Mouse (Mus musculus): ENCODE results near the gene Prkag2. TPM values are rescaled to one million over a fixed set of nuclear protein-coding genes. Genes with fewer than 3 reads are reported as not detected.

Prkag2 gene
- polyA plus RNA-seq, 1 experiment, result 6.2 TPM

DNA sequence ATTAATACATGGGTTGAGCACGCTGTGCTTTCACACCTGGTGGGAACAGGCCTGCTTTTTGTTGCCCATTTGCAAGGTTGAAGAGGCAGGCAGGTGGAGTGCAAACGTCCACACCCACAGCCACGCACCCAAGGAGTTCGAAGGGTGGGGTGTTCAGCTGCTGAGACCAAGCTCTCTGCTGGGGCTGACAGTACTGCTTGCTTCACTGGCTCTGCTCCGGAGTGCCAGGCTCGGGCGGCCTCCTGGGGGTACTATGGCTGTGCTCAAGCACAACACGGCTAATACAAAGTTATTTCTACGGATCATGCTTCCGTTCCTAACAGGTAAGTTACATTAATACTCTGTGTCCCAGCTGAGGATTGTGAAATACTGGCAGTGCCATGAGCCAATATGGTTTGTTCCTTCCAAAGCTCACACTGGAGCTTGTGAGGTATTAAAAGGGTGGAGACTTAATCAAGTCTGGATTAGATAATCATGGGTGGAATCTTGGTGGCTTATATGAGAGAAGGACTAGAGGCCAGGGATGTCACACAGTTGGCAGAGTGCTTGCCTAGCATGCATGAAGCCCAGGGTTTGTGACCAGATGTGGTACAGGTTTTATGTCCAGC, 168.8 kb downstream of the Prkag2 start:
- no peak for TF ChIP-seq MAX (IDR thresholded peaks at IDR 0.05)
- no peak for TF ChIP-seq CTCF (IDR thresholded peaks at IDR 0.05; ENCODE audit: control insufficient read depth, insufficient read depth, insufficient read length)
- no peak for TF ChIP-seq MYOG (IDR thresholded peaks at IDR 0.05; ENCODE audit: control insufficient read depth, extremely low read depth, insufficient read length)
- no peak for TF ChIP-seq USF1 (IDR thresholded peaks at IDR 0.05; ENCODE audit: low read depth)
- no peak for TF ChIP-seq CEBPB (IDR thresholded peaks at IDR 0.05; ENCODE audit: low read depth)
- no peak for TF ChIP-seq FOSL1 (IDR thresholded peaks at IDR 0.05; ENCODE audit: insufficient read depth, low read length, poor library complexity, severe bottlenecking)
- Histone ChIP-seq H3K36me3 (ENCODE audit: control insufficient read depth, insufficient read depth) (no peaks in the 10 kb centered on the region), H3ac (ENCODE audit: control insufficient read depth, insufficient read length, low read depth) (no peak overlapping the region), H3K27me3 (ENCODE audit: control insufficient read depth, insufficient read depth, insufficient read length) (peaks cover 6% of the 10 kb centered on the region), H3K4me3 (ENCODE audit: insufficient read depth, poor library complexity, severe bottlenecking) (no peak overlapping the region), H3K79me3 (ENCODE audit: low read depth) (no peaks in the 10 kb centered on the region), H3K79me2 (ENCODE audit: control insufficient read depth, insufficient read depth) (no peaks in the 10 kb centered on the region)

DNA sequence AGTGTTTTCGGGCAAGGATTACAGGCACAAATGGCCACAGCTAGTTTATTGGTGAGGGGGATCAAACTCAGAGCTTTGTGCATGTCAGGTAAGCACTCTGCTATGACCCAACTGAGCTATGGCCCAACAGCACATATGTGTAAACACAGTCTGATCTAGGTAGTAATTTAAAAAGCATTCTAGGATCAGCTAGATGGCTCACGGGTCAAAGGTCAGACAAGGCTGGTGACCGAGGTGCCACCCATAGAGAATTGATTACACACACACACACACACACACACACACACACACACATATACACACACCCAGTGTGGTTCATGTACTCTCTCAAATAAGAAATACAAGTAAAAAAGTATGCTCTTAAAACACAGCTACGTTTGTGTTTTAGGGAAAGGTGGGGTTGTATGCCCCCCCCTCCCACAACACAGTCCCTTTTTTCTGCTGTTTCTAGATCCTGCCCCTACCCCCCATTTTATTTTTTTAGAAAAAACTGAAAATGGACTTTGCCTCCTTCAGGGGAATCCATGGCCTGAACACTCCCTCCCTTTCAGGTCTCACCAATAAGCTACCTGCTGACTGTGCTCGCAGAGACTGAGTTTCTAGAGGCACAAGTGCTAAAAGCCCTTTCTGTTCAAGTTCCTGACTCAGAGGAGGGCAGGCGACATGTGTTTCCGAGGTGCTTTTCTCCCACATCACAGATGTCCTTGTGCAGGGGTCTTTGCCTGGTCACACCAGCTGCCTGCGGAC, 169.4 kb downstream of the Prkag2 start:
- H3K27me3 ChIP-seq (ENCODE audit: control insufficient read depth, insufficient read depth, insufficient read length), result peaks cover 6% of the 10 kb centered on the region
- TF ChIP-seq MYOD1 (IDR thresholded peaks at IDR 0.05; ENCODE audit: control insufficient read depth, insufficient read length, low read depth) (no peak), USF1 (IDR thresholded peaks at IDR 0.05; ENCODE audit: low read depth) (no peak), FOSL1 (IDR thresholded peaks at IDR 0.05; ENCODE audit: insufficient read depth, low read length, poor library complexity, severe bottlenecking) (no peak), CEBPB (IDR thresholded peaks at IDR 0.05; ENCODE audit: low read depth) (no peak), MAX (IDR thresholded peaks at IDR 0.05) (no peak), MYOG (IDR thresholded peaks at IDR 0.05; ENCODE audit: control insufficient read depth, extremely low read depth, insufficient read length) (no peak), CTCF (IDR thresholded peaks at IDR 0.05; ENCODE audit: control insufficient read depth, insufficient read depth, insufficient read length) (no peak)
- H3ac ChIP-seq (ENCODE audit: control insufficient read depth, insufficient read length, low read depth), result no peak overlapping the region
- H3K4me3 ChIP-seq (ENCODE audit: insufficient read depth, poor library complexity, severe bottlenecking), result no peak overlapping the region
- H3K79me2 ChIP-seq (ENCODE audit: control insufficient read depth, insufficient read depth), result no peaks in the 10 kb centered on the region
- no peaks in the 10 kb centered on the region for H3K36me3 ChIP-seq (ENCODE audit: control insufficient read depth, insufficient read depth)
- H3K79me3 ChIP-seq (ENCODE audit: low read depth), result no peaks in the 10 kb centered on the region

DNA sequence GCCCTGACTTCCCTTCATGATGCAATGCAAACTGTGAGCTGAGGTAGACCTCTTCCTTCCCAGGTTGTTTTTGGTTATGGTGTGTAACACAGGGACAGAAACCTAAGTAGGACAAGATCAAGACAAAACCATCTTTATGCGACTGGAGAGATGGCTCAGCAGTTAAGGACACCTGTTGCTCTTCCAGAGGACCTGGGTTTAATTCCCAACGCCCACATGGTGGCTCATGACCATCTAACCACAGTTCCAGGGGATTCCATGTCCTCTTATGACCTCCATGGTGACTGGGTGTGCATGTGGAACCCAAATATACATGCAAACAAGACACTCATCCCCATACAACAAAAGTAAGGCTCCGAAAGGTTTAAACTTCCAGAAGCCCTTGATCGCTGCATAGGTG, 171.6 kb downstream of the Prkag2 start:
- Histone ChIP-seq H3ac (ENCODE audit: control insufficient read depth, insufficient read length, low read depth) (no peak overlapping the region), H3K36me3 (ENCODE audit: control insufficient read depth, insufficient read depth) (no peaks in the 10 kb centered on the region), H3K79me3 (ENCODE audit: low read depth) (no peaks in the 10 kb centered on the region), H3K79me2 (ENCODE audit: control insufficient read depth, insufficient read depth) (no peaks in the 10 kb centered on the region), H3K4me3 (ENCODE audit: insufficient read depth, poor library complexity, severe bottlenecking) (no peak overlapping the region), H3K27me3 (ENCODE audit: control insufficient read depth, insufficient read depth, insufficient read length) (peaks cover 6% of the 10 kb centered on the region)
- TF ChIP-seq MAX (IDR thresholded peaks at IDR 0.05) (no peak), FOSL1 (IDR thresholded peaks at IDR 0.05; ENCODE audit: insufficient read depth, low read length, poor library complexity, severe bottlenecking) (no peak), MYOG (IDR thresholded peaks at IDR 0.05; ENCODE audit: control insufficient read depth, extremely low read depth, insufficient read length) (no peak), MYOD1 (IDR thresholded peaks at IDR 0.05; ENCODE audit: control insufficient read depth, insufficient read length, low read depth) (no peak), CEBPB (IDR thresholded peaks at IDR 0.05; ENCODE audit: low read depth) (no peak), USF1 (IDR thresholded peaks at IDR 0.05; ENCODE audit: low read depth) (no peak), CTCF (IDR thresholded peaks at IDR 0.05; ENCODE audit: control insufficient read depth, insufficient read depth, insufficient read length) (no peak)

DNA sequence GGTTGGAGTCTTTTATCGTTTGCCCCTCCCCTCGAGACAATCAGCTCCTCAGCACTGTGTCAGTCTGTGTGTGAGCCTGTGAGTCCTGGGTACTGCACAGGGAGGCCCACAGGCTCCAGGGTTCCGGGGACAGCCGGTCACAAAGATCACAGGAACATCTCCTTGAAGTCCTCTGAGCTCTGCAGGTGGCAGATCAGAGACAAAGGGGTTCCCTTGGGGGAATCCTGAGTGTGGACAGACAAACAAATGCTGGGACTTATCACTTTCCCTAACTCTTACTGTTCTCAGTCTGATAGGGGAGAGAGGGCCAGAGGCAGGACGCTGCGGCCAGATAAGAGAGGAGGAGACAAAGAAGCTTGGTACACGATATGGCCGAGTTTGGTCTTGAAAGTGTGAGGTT, 172.7 kb downstream of the Prkag2 start:
- no peak overlapping the region for H3K4me3 ChIP-seq (ENCODE audit: insufficient read depth, poor library complexity, severe bottlenecking)
- H3K27me3 ChIP-seq (ENCODE audit: control insufficient read depth, insufficient read depth, insufficient read length), result peaks cover 6% of the 10 kb centered on the region
- no peaks in the 10 kb centered on the region for H3K79me3 ChIP-seq (ENCODE audit: low read depth)
- no peaks in the 10 kb centered on the region for H3K79me2 ChIP-seq (ENCODE audit: control insufficient read depth, insufficient read depth)
- no peaks in the 10 kb centered on the region for H3K36me3 ChIP-seq (ENCODE audit: control insufficient read depth, insufficient read depth)
- TF ChIP-seq CEBPB (IDR thresholded peaks at IDR 0.05; ENCODE audit: low read depth) (no peak), FOSL1 (IDR thresholded peaks at IDR 0.05; ENCODE audit: insufficient read depth, low read length, poor library complexity, severe bottlenecking) (no peak), MYOD1 (IDR thresholded peaks at IDR 0.05; ENCODE audit: control insufficient read depth, insufficient read length, low read depth) (no peak), MYOG (IDR thresholded peaks at IDR 0.05; ENCODE audit: control insufficient read depth, extremely low read depth, insufficient read length) (no peak), USF1 (IDR thresholded peaks at IDR 0.05; ENCODE audit: low read depth) (no peak), CTCF (IDR thresholded peaks at IDR 0.05; ENCODE audit: control insufficient read depth, insufficient read depth, insufficient read length) (no peak), MAX (IDR thresholded peaks at IDR 0.05) (no peak)
- H3ac ChIP-seq (ENCODE audit: control insufficient read depth, insufficient read length, low read depth), result no peak overlapping the region

DNA sequence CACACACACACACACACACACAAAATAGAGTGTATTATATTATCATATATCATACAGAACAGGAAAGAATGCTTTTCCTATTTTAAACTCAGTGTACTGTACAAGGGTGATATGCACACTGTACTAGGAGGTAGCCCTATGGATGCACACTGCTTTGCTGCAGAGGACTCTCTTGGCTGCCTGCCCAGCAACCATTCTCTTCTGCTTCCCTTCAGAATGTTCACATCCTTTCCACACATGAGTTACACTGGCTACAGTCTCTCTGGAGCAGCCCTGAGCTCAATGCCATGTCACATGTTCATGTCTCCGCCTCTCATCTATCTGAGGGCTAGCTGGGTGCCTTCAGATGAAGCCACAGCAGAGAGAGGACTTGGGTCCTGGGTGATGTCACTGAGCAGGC, 181.3 kb downstream of the Prkag2 start:
- Histone ChIP-seq H3ac (ENCODE audit: control insufficient read depth, insufficient read length, low read depth) (no peak overlapping the region), H3K36me3 (ENCODE audit: control insufficient read depth, insufficient read depth) (no peaks in the 10 kb centered on the region), H3K4me3 (ENCODE audit: insufficient read depth, poor library complexity, severe bottlenecking) (no peak overlapping the region), H3K79me2 (ENCODE audit: control insufficient read depth, insufficient read depth) (no peaks in the 10 kb centered on the region), H3K27me3 (ENCODE audit: control insufficient read depth, insufficient read depth, insufficient read length) (peaks cover 4% of the 10 kb centered on the region), H3K79me3 (ENCODE audit: low read depth) (no peaks in the 10 kb centered on the region)
- TF ChIP-seq CTCF (IDR thresholded peaks at IDR 0.05; ENCODE audit: control insufficient read depth, insufficient read depth, insufficient read length), result no peak
- TF ChIP-seq USF1 (IDR thresholded peaks at IDR 0.05; ENCODE audit: low read depth), result no peak
- TF ChIP-seq MAX (IDR thresholded peaks at IDR 0.05), result no peak
- TF ChIP-seq MYOG (IDR thresholded peaks at IDR 0.05; ENCODE audit: control insufficient read depth, extremely low read depth, insufficient read length), result no peak
- no peak for TF ChIP-seq FOSL1 (IDR thresholded peaks at IDR 0.05; ENCODE audit: insufficient read depth, low read length, poor library complexity, severe bottlenecking)
- no peak for TF ChIP-seq CEBPB (IDR thresholded peaks at IDR 0.05; ENCODE audit: low read depth)
- TF ChIP-seq MYOD1 (IDR thresholded peaks at IDR 0.05; ENCODE audit: control insufficient read depth, insufficient read length, low read depth), result no peak
